Mouse (Mus musculus): ENCODE data around the gene Gpr89. TPM values are rescaled to one million over a fixed set of nuclear protein-coding genes. Genes with fewer than 3 reads are reported as not detected.

Gpr89 gene
- polyA plus RNA-seq, 1 experiment from 2014 or later = 47.9 TPM

DNA sequence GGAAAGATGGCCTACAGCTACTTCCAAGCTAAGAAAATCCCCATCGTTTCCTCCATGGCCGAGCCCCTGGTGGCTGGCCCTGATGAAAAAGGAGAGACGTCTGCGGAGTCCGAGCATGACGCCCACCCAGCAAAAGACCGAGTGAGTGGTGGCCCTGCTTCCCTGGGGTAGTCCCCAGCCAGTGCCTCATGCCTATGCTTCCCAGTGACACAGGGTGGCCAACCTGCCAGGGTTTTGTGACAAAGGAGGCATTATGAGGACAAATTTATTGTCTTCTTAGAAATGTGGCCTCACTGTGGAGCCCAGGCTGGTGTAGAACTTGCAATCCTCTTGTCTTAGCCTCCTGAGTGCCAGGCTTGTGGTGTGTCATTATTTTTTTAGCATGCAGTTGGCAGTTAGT, 36.1 kb downstream of the Gpr89 start:
- no peak for ATAC-seq (ENCODE audit: insufficient number of reproducible peaks, insufficient read depth, low FRiP score, low TSS enrichment, low read depth)
- 95% methylated on average over 7 of the region's 7 CpGs for WGBS
- Histone ChIP-seq H3K4me3 (no peak overlapping the region), H3K9me3 (no peaks in the 10 kb centered on the region), H3K9ac (no peak overlapping the region), H3K27ac (no peak overlapping the region), H3K36me3 (peaks cover 58% of the 10 kb centered on the region), H3K4me1 (no peaks in the 10 kb centered on the region), H3K4me2 (no peak overlapping the region), H3K27me3 (no peaks in the 10 kb centered on the region)

GRCm38 (mm10) chr3:96868566-96868965, 36.6 kb downstream of the Gpr89 start:
- Histone ChIP-seq H3K36me3 (peaks cover 53% of the 10 kb centered on the region), H3K27ac (no peak overlapping the region), H3K4me2 (no peak overlapping the region), H3K9ac (no peak overlapping the region), H3K27me3 (no peaks in the 10 kb centered on the region), H3K9me3 (no peaks in the 10 kb centered on the region), H3K4me3 (no peak overlapping the region), H3K4me1 (no peaks in the 10 kb centered on the region)
- no peak for ATAC-seq (ENCODE audit: insufficient number of reproducible peaks, insufficient read depth, low FRiP score, low TSS enrichment, low read depth)
- 93% methylated on average over 8 of the region's 8 CpGs for WGBS

GRCm38 (mm10) chr3:96867863-96868262, 37.3 kb downstream of the Gpr89 start:
- WGBS = 91% methylated on average over 3 of the region's 3 CpGs
- H3K4me1 ChIP-seq = no peaks in the 10 kb centered on the region
- no peak overlapping the region for H3K27ac ChIP-seq
- ATAC-seq (ENCODE audit: insufficient number of reproducible peaks, insufficient read depth, low FRiP score, low TSS enrichment, low read depth) = no peak
- H3K9me3 ChIP-seq = no peaks in the 10 kb centered on the region
- H3K4me2 ChIP-seq = no peak overlapping the region
- peaks cover 46% of the 10 kb centered on the region for H3K36me3 ChIP-seq
- no peak overlapping the region for H3K9ac ChIP-seq
- H3K4me3 ChIP-seq = no peak overlapping the region
- H3K27me3 ChIP-seq = no peaks in the 10 kb centered on the region

DNA sequence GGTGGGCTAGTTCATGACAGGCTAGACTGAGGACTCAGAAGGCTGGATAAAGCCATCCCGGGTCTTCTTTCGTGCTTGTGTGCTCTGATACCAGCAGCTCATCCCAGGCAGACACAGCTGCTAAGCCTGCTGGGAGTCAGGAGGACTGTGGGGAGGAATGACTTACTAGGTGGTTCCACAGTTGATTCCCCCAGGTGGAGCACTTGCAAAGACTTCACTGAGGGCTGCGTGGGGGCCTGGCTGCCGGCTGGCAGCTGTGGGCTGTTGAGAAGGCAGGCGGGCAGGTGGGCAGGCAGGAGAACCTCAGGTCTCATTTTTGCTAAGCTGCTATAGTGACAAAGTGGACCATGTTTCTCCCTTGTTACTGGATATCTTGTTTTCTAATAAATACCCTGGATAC, 44.6 kb downstream of the Gpr89 start:
- 90% methylated on average over 5 of the region's 5 CpGs for WGBS
- Histone ChIP-seq H3K27ac (no peak overlapping the region), H3K27me3 (no peaks in the 10 kb centered on the region), H3K9me3 (no peaks in the 10 kb centered on the region), H3K4me3 (no peak overlapping the region), H3K9ac (no peak overlapping the region), H3K4me2 (no peak overlapping the region), H3K36me3 (0 out of 2 replicates have a peak, but pooled peaks cover 4% of the 10 kb centered on the region), H3K4me1 (no peaks in the 10 kb centered on the region)
- ATAC-seq (ENCODE audit: insufficient number of reproducible peaks, insufficient read depth, low FRiP score, low TSS enrichment, low read depth) = no peak

DNA sequence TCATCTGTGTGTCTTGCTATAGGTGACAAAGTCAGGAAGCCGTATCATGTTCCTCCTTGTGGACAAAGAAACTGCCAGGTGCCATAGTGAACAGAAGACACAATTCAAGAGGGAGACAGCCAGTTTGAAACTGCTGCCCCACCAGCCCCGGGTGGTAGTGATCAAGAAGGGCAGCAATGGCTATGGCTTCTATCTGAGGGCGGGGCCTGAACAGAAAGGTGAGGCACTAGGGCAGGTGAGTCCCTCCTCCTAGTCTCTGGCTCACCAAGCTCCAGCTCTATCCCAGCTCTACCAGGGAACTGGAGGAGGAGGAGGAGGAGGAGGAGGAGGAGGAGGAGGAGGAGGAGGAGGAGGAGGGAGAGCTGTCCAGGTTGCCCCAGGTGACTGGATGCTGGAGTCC, 49.3 kb downstream of the Gpr89 start:
- H3K27ac ChIP-seq = no peak overlapping the region
- no peak overlapping the region for H3K4me3 ChIP-seq
- H3K9ac ChIP-seq = no peak overlapping the region
- WGBS = 79% methylated on average over 3 of the region's 3 CpGs
- H3K27me3 ChIP-seq = no peaks in the 10 kb centered on the region
- H3K4me2 ChIP-seq = no peak overlapping the region
- H3K4me1 ChIP-seq = no peaks in the 10 kb centered on the region
- H3K36me3 ChIP-seq = 0 out of 2 replicates have a peak, but pooled peaks cover 4% of the 10 kb centered on the region
- H3K9me3 ChIP-seq = no peaks in the 10 kb centered on the region
- ATAC-seq (ENCODE audit: insufficient number of reproducible peaks, insufficient read depth, low FRiP score, low TSS enrichment, low read depth) = no peak

DNA sequence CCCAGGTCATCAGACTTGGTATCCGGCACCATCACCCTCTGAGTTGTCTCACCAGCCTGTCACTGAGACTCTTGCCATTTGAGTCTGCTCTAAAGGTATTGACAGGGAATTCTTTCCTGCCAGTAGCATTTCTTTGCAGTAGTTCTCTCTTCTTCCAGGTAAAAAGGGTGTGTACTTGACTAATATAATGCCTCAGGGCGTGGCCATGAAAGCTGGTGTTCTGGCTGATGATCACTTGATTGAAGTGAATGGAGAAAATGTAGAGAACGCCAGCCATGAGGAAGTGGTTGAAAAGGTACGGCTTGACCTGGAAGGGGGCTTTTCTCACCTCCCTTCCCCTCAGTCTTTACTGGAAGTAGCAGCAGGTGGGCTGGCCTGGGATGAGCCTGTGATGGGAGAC, 50.8 kb downstream of the Gpr89 start:
- ATAC-seq (ENCODE audit: insufficient number of reproducible peaks, insufficient read depth, low FRiP score, low TSS enrichment, low read depth) = no peak
- no peak overlapping the region for H3K9ac ChIP-seq
- H3K36me3 ChIP-seq = no peaks in the 10 kb centered on the region
- 78% methylated on average over 4 of the region's 4 CpGs for WGBS
- H3K4me1 ChIP-seq = no peaks in the 10 kb centered on the region
- no peak overlapping the region for H3K4me2 ChIP-seq
- no peaks in the 10 kb centered on the region for H3K9me3 ChIP-seq
- no peaks in the 10 kb centered on the region for H3K27me3 ChIP-seq
- H3K4me3 ChIP-seq = no peak overlapping the region
- no peak overlapping the region for H3K27ac ChIP-seq

DNA sequence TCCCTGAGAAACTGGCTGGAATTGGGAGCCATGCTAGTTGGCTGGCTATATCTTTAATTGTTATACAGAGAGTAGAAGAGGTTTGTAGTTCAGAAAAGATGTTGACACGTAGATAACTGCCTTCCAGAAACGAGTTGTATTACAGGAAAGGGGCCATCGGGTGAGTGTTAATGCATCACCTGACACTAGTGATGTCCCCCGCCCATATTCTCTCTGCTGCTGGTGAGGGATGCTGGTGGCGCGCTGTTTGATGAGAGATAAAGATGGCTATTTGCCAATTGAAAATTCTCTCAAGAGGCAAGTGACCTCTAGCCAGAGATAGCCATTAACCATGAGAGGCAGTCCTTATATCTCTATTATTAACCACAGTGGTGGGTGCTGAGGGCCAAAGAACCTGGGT, 52.6 kb downstream of the Gpr89 start:
- Histone ChIP-seq H3K9ac (no peak overlapping the region), H3K27ac (no peak overlapping the region), H3K4me1 (peaks cover 1% of the 10 kb centered on the region; the same call in 1 of the 2 replicates), H3K27me3 (no peaks in the 10 kb centered on the region), H3K4me3 (no peak overlapping the region), H3K36me3 (no peaks in the 10 kb centered on the region), H3K4me2 (no peak overlapping the region), H3K9me3 (no peaks in the 10 kb centered on the region)
- no peak for ATAC-seq (ENCODE audit: insufficient number of reproducible peaks, insufficient read depth, low FRiP score, low TSS enrichment, low read depth)
- WGBS = 80% methylated on average over 6 of the region's 6 CpGs

GRCm38 (mm10) chr3:96849168-96849727, 55.9 kb downstream of the Gpr89 start:
- no peak for ATAC-seq (ENCODE audit: insufficient number of reproducible peaks, insufficient read depth, low FRiP score, low TSS enrichment, low read depth)
- WGBS = 89% methylated on average over 2 of the region's 2 CpGs

GRCm38 (mm10) chr3:96848470-96848869, 56.7 kb downstream of the Gpr89 start:
- H3K9ac ChIP-seq = no peak overlapping the region
- WGBS = 89% methylated on average over 7 of the region's 8 CpGs
- ATAC-seq (ENCODE audit: insufficient number of reproducible peaks, insufficient read depth, low FRiP score, low TSS enrichment, low read depth) = no peak
- no peak overlapping the region for H3K4me3 ChIP-seq
- H3K4me2 ChIP-seq = no peak overlapping the region
- H3K4me1 ChIP-seq = peaks cover 4% of the 10 kb centered on the region; the same call in 1 of the 2 replicates
- no peaks in the 10 kb centered on the region for H3K36me3 ChIP-seq
- no peaks in the 10 kb centered on the region for H3K9me3 ChIP-seq
- H3K27ac ChIP-seq = no peak overlapping the region
- H3K27me3 ChIP-seq = no peaks in the 10 kb centered on the region

More at GRCm38 (mm10) chr3:96849168-96849727, 55.9 kb downstream of the Gpr89 start:
- no peak overlapping the region for H3K27ac ChIP-seq
- no peaks in the 10 kb centered on the region for H3K27me3 ChIP-seq
- H3K4me3 ChIP-seq = no peak overlapping the region
- no peaks in the 10 kb centered on the region for H3K36me3 ChIP-seq
- H3K4me2 ChIP-seq = no peak overlapping the region
- no peak overlapping the region for H3K9ac ChIP-seq
- H3K4me1 ChIP-seq = peaks cover 4% of the 10 kb centered on the region; the same call in 1 of the 2 replicates
- H3K9me3 ChIP-seq = no peaks in the 10 kb centered on the region

GRCm38 (mm10) chr3:96847661-96848060, 57.5 kb downstream of the Gpr89 start:
- Histone ChIP-seq H3K4me3 (no peak overlapping the region), H3K4me2 (no peak overlapping the region), H3K27me3 (no peaks in the 10 kb centered on the region), H3K36me3 (no peaks in the 10 kb centered on the region), H3K4me1 (peaks cover 4% of the 10 kb centered on the region; the same call in 1 of the 2 replicates), H3K9ac (no peak overlapping the region), H3K9me3 (no peaks in the 10 kb centered on the region), H3K27ac (no peak overlapping the region)
- no peak for ATAC-seq (ENCODE audit: insufficient number of reproducible peaks, insufficient read depth, low FRiP score, low TSS enrichment, low read depth)
- 40% methylated on average over 6 of the region's 6 CpGs for WGBS

DNA sequence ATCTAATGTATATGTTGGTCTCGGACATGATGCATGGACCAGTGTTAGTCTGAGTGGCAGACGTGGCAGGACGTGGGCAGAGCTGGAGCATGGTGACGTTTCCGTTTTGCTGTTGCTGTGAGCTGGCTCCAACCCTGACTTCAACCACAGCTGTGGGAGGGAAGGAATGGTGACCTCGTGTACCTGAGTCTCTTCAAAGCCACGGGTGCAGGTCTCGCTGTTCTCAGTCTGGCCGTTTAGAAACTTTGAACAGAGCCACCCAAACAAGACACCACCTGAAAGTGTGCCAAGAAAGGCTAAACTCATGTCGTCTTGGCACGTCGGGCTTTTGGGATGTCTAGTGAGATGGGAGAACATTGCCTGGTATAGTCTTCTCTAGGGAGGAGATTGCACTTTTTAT, 58.2 kb downstream of the Gpr89 start:
- no peaks in the 10 kb centered on the region for H3K27me3 ChIP-seq
- H3K36me3 ChIP-seq = no peaks in the 10 kb centered on the region
- no peak overlapping the region for H3K27ac ChIP-seq
- H3K4me1 ChIP-seq = peaks cover 4% of the 10 kb centered on the region; the same call in 1 of the 2 replicates
- no peak overlapping the region for H3K9ac ChIP-seq
- WGBS = 87% methylated on average over 12 of the region's 12 CpGs
- no peak for ATAC-seq (ENCODE audit: insufficient number of reproducible peaks, insufficient read depth, low FRiP score, low TSS enrichment, low read depth)
- H3K4me2 ChIP-seq = no peak overlapping the region
- H3K9me3 ChIP-seq = no peaks in the 10 kb centered on the region
- no peak overlapping the region for H3K4me3 ChIP-seq

DNA sequence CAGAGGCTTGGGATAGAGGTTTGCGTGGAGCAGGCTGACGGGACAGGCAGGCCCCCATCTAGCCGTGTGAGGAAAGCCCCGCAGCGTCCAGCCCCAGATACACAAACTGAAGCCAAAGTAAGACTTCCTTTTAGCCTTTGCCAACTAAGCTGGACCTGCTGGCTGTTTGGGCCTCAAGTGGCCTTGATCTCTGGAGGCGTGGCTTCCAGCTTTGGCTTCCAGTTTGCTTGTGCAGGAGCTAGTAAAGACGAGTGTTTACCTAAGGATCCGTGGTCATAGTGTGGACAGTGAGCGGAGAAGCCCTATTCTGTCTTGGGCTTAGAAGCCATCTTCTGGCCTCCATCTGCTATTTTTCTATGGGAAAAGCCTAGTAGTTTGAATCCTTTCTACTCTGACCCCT, 59.3 kb downstream of the Gpr89 start:
- Histone ChIP-seq H3K27ac (no peak overlapping the region), H3K27me3 (no peaks in the 10 kb centered on the region), H3K9ac (no peak overlapping the region), H3K36me3 (no peaks in the 10 kb centered on the region), H3K4me3 (no peak overlapping the region), H3K4me1 (peaks cover 4% of the 10 kb centered on the region; the same call in 1 of the 2 replicates), H3K9me3 (no peaks in the 10 kb centered on the region), H3K4me2 (no peak overlapping the region)
- WGBS = 91% methylated on average over 9 of the region's 9 CpGs
- ATAC-seq (ENCODE audit: insufficient number of reproducible peaks, insufficient read depth, low FRiP score, low TSS enrichment, low read depth) = no peak
